Mouse (Mus musculus) R1 (cell line): ENCODE data around the gene Hk2.
"Not testable (repeated sequence)": the region's sequence is repeated elsewhere in the genome, so short reads cannot be mapped to it uniquely, and the experiment has no call there.

Experiments used
- DNase-seq: peaks from one replicate; pipeline ENCODE4 v3.0.0-alpha.2; 2018; ENCODE audit warnings: low read depth, low spot score

Gene Hk2

GRCm38 (mm10) chr6:82694668-82695067, 79.6 kb downstream of the Hk2 start:
- peak; percentile 94 for DNase-seq

- no peak for DNase-seq
These were observed 84.8 kb downstream of the Hk2 start for GRCm38 (mm10) chr6:82689474-82689873.

GRCm38 (mm10) chr6:82688586-82688985, 85.7 kb downstream of the Hk2 start:
- DNase-seq = peak; percentile 100

- DNase-seq = no peak
These were observed 90.1 kb downstream of the Hk2 start for GRCm38 (mm10) chr6:82684136-82684535.

GRCm38 (mm10) chr6:82679286-82679685, 95.0 kb downstream of the Hk2 start:
- DNase-seq = not testable (repeated sequence)

GRCm38 (mm10) chr6:82677629-82678028, 96.6 kb downstream of the Hk2 start:
- not testable (repeated sequence) for DNase-seq
